Mouse (Mus musculus) adrenal gland, adult 2 months (tissue): Measurements from ENCODE around the gene Pik3ca. TPM values are rescaled to one million over a fixed set of nuclear protein-coding genes. Genes with fewer than 3 reads are reported as not detected.
A peak's percentile ranks its signal among the peaks of the same experiment; 100 is the strongest.

Experiments
- DNase-seq: peaks from one replicate; pipeline ENCODE4 v3.0.0; 2021
- polyA plus RNA-seq: library from polyadenylated mRNA; depleted of rRNA; stranded (reverse); fragments of >200 nt; gene quantifications from 2 replicates; pipeline ENCODE4 v1.2.3, GENCODE M21; 2012
- total RNA-seq, 2 experiments: library from RNA; stranded (reverse); gene quantifications; 2 replicates each; pipeline ENCODE4 v1.2.3; 2021

Gene Pik3ca
- total and polyA plus RNA-seq, 3 experiments: 1.5 to 49.6 (median 42.1) TPM

DNA sequence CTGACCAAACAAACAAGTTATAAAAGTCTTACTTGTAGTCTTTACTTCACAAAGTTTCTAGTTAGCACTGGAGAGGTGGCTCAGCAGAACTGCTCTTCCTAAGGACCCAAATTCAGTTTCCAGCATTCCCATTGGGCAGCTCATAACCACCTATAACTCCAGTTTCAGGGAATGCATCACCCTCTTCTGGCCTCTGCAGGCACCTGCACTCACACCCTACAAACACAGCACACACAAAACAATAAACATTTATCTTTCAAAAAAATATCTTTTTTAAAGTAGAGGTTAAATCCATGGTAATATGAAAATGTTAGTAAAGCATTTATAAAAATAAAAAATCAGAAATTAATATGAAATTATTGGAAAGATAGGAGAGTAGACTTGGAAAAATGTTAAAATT is 44.2 kb downstream of the Pik3ca start:
- no peak for DNase-seq

- DNase-seq: no peak
Measured at GRCm38 (mm10) chr3:32454329-32455021, 57.0 kb downstream of the Pik3ca start.

GRCm38 (mm10) chr3:32459777-32460176 is 62.3 kb downstream of the Pik3ca start:
- peak; percentile 53 for DNase-seq

GRCm38 (mm10) chr3:32467321-32467720 is 69.8 kb downstream of the Pik3ca start:
- DNase-seq: no peak

DNA sequence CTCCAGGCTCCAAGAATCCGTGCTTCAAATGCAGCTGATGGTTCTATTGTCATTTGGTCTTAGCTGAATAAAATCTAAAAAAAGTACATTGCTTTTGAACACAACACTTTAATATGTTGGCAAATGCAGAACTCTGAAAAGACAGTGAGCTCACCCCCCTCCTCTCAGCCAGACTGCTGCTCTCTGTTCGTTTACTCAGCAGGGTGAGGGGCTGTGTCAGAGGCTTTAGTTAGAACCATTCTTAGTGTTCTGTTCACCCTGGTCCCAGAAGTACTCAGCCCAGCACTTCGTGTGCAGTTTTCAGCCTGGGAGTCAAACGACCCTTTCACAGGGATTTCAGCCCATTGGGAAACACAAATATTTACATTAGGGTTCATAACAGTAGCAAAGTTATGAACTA is 70.9 kb downstream of the Pik3ca start:
- DNase-seq: no peak

DNA sequence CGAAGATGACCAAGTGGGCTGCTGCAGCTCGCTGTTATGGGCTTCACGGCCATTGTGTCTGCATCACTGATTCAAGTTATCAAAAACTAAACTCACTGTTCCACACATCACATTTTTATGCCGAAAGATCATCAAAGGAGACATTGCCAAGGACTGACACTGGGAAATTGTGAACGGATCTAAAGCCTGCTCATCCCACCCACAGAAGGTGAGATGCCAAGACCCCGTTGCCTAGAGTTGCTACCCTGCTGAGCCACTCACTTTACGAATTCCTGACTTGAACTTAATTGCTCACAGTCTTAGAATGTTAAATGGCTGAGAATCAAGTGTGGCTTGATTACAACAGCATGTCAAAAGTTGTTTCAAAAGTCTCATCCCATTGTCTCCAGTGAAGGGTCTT is 73.0 kb downstream of the Pik3ca start:
- DNase-seq: no peak

- DNase-seq: no peak
Measured at GRCm38 (mm10) chr3:32471098-32471497, 73.6 kb downstream of the Pik3ca start.

- DNase-seq: no peak
Measured at GRCm38 (mm10) chr3:32472191-32472900, 74.9 kb downstream of the Pik3ca start.

DNA sequence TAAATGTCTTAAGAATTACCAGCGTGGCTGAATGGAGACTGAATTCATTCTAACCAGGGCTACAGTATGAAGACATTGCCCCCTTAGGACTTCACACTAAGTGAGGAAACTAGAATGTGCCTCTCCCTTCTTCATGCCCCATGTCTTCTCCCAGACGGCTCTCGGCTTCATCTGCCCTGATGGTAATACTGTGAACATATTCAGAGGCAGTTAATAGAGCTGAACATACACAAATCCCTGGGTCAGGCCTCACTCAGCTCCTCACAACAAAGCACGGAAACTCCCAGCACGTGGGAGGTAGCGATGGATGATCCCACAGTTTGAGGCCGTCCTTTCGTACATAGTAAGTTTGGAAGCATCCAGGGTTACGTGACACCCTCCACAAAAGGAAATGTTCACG is 75.7 kb downstream of the Pik3ca start:
- DNase-seq: no peak

GRCm38 (mm10) chr3:32479961-32480360 is 82.5 kb downstream of the Pik3ca start:
- DNase-seq: no peak

DNA sequence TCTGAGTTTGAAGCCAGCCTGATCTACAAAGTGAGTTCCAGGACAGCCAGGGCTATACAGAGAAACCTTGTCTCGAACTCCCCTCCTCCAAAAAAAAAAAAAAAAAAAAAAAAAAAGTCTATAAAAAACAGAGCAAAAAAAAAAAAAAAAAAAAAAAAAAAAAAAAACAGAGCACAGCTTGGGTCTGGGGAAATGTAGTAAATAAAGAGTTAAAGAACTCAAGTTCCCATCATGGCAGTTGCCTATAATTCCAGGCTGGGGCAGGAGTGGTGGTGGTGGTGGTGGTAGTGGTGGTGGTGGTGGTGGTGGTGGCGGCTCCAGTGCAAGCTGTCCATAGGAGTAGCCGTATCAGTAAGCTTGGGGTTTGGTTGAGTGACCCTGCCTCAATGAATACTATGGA is 85.6 kb downstream of the Pik3ca start:
- DNase-seq: no peak

DNA sequence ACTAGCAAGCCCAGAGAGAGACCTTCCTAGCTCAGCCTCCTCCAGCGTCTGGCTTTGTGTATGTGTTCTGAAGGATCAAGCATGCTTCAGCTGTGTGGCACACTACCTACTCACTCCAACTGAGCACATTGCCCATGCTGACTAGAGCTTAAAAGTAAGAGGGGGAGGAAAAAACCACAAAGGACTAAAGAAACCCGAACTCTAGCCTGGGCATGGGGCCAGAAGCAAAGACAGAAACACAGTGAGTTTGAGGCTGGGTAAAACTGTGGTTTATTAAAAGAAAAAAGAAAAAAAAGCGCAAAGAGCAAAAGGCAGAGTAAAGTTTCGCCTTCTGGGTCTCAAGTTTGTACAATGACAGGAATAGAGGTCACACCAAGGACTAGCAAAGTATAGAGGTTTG is 89.1 kb downstream of the Pik3ca start:
- no peak for DNase-seq

- no peak for DNase-seq
Measured at GRCm38 (mm10) chr3:32488172-32488571, 90.7 kb downstream of the Pik3ca start.

- no peak for DNase-seq
Measured at GRCm38 (mm10) chr3:32490076-32490927, 92.8 kb downstream of the Pik3ca start.

- DNase-seq: no peak
Measured at GRCm38 (mm10) chr3:32490928-32491315, 93.5 kb downstream of the Pik3ca start.

GRCm38 (mm10) chr3:32492097-32493090 is 94.9 kb downstream of the Pik3ca start, which contains the start of gene Kcnmb3:
Gene Kcnmb3 (minus strand): TSS chr3:32492231.
- DNase-seq: no peak

- no peak for DNase-seq
Measured at GRCm38 (mm10) chr3:32494387-32495087, 97.1 kb downstream of the Pik3ca start.

DNA sequence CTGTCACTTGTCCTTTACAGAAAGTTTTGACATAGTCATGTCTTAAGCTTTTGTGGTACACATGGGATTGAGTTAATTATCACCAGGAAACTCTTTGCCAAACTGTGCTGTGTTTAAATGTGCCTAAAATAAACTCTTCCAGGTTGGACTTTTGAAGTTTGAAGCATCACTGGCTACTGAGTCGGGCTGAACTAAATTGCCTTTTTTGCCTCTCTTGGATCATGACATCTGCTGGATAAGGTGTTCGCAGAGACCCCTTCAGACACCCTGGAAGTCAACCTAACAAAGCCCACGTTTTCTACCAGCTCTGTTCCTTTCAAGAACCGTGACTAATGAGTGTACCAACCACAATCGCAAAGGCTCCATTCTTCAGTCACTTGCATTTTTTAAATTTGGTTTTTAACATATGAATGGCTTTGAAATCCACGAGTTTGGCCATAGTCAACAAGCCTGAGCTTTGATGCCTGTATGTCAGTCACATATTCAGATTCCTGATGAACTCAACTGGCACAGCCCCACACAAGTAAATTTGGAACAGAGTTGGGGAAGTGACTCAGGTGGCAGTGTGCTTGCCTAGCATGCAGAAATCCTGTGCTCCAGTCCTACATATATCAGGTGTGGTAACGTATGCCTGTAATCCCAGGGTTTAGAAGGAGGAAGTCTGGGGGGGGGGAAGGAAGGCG is 97.8 kb downstream of the Pik3ca start:
- DNase-seq: no peak

GRCm38 (mm10) chr3:32495856-32496710 is 98.6 kb downstream of the Pik3ca start:
- no peak for DNase-seq
